Mouse (Mus musculus) embryonic facial prominence, embryonic 14.5 days (tissue): ENCODE results near the gene Lrrtm3. TPM values are rescaled to one million over a fixed set of nuclear protein-coding genes. Genes with fewer than 3 reads are reported as not detected.

Source experiments
- ATAC-seq: fragments of 200-750 bp; cut with Nextera tagmentation; 2 replicates; pipeline ENCODE4 v1.8.0; 2017; ENCODE audit warnings: low read depth, moderate number of reproducible peaks, moderate TSS enrichment
- DNase-seq: peaks from one replicate; pipeline ENCODE4 v3.0.0-alpha.2; 2015; ENCODE audit warnings: low spot score
- H3K27ac ChIP-seq: fragments of 300-500 bp; sonication (generic); replicated peaks from 2 replicates; pipeline ENCODE4 v1.5.1; 2014; ENCODE audit warnings: low read depth, mild to moderate bottlenecking, low read length, moderate library complexity
- H3K27me3 ChIP-seq: fragments of 300-500 bp; sonication (generic); replicated peaks from 2 replicates; pipeline ENCODE4 v1.6.1; 2014; ENCODE audit warnings: low read length; ENCODE audit not compliant: control insufficient read depth, insufficient read depth
- H3K36me3 ChIP-seq: fragments of 300-500 bp; sonication (generic); 2 replicates; pipeline ENCODE4 v1.6.1; 2014; ENCODE audit warnings: low read length, mixed read lengths; ENCODE audit not compliant: control insufficient read depth, insufficient read depth
- H3K4me1 ChIP-seq: fragments of 300-500 bp; sonication (generic); 2 replicates; pipeline ENCODE4 v1.6.1; 2014; ENCODE audit warnings: antibody characterized with exemption, low read length; ENCODE audit not compliant: control insufficient read depth, insufficient read depth
- H3K4me2 ChIP-seq: fragments of 300-500 bp; sonication (generic); 2 replicates; pipeline ENCODE4 v1.6.1; 2014; ENCODE audit warnings: low read depth, mild to moderate bottlenecking, low read length, moderate library complexity, mixed read lengths
- H3K4me3 ChIP-seq: fragments of 300-500 bp; sonication (generic); 2 replicates; pipeline ENCODE4 v1.5.1; 2014; ENCODE audit warnings: low read depth, mild to moderate bottlenecking, low read length
- H3K9ac ChIP-seq: fragments of 300-500 bp; sonication (generic); 2 replicates; pipeline ENCODE4 v1.6.1; 2014; ENCODE audit warnings: low read depth, mild to moderate bottlenecking, low read length, moderate library complexity, mixed read lengths
- H3K9me3 ChIP-seq: fragments of 300-500 bp; sonication (generic); 2 replicates; pipeline ENCODE4 v1.6.1; 2016; ENCODE audit warnings: low read length; ENCODE audit not compliant: control insufficient read depth
- WGBS: fragments of 180-500 bp; shearing (Covaris S2); extraction: QIAGEN DNeasy Blood & Tissue Kit; methylation state at CpG from one replicate; pipeline ENCODE4 v1.1.7; 2014; 5-methylcytosine and 5-hydroxymethylcytosine counted together
- polyA plus RNA-seq: library from polyadenylated mRNA; unstranded; fragments of >200 nt; fragmentation: Nextera tagmentation; extraction: Ambion mirVana; gene quantifications from 2 replicates; pipeline ENCODE4 v1.2.1, GENCODE M21; 2014

The Lrrtm3 gene
- polyA plus RNA-seq, 1 experiment from 2014 or later, result 3.2 TPM

- Histone ChIP-seq H3K9me3 (no peaks in the 10 kb centered on the region), H3K36me3 (no peaks in the 10 kb centered on the region), H3K27ac (no peak overlapping the region), H3K4me2 (0 out of 2 replicates have a peak overlapping the region, but pooled peaks have one; percentile 3), H3K4me1 (0 out of 2 replicates have a peak, but pooled peaks cover 5% of the 10 kb centered on the region), H3K27me3 (no peaks in the 10 kb centered on the region), H3K9ac (no peak overlapping the region), H3K4me3 (no peak overlapping the region)
- WGBS, result 39% methylated on average over 5 of the region's 5 CpGs
- ATAC-seq (0 out of 2 replicates have a peak, but pooled peaks have one; percentile 57), DNase-seq (peak; percentile 68)
Measured at GRCm38 (mm10) chr10:64075944-64076343, 14.1 kb downstream of the Lrrtm3 start.

GRCm38 (mm10) chr10:64063704-64064103, 26.4 kb downstream of the Lrrtm3 start:
- Histone ChIP-seq H3K27me3 (no peaks in the 10 kb centered on the region), H3K27ac (no peak overlapping the region), H3K9ac (no peak overlapping the region), H3K9me3 (no peaks in the 10 kb centered on the region), H3K4me3 (no peak overlapping the region), H3K4me1 (no peaks in the 10 kb centered on the region), H3K4me2 (no peak overlapping the region), H3K36me3 (no peaks in the 10 kb centered on the region)
- WGBS, result 80% methylated on average over 9 of the region's 9 CpGs
- no peak for DNase-seq
- no peak for ATAC-seq

- H3K27ac ChIP-seq, result no peak overlapping the region
- H3K4me2 ChIP-seq, result no peak overlapping the region
- no peak overlapping the region for H3K9ac ChIP-seq
- no peak overlapping the region for H3K4me3 ChIP-seq
- no peak for ATAC-seq
- WGBS, result 82% methylated on average over 6 of the region's 6 CpGs
- no peak for DNase-seq
- H3K4me1 ChIP-seq, result no peaks in the 10 kb centered on the region
- H3K9me3 ChIP-seq, result no peaks in the 10 kb centered on the region
- H3K27me3 ChIP-seq, result no peaks in the 10 kb centered on the region
- H3K36me3 ChIP-seq, result no peaks in the 10 kb centered on the region
Measured at GRCm38 (mm10) chr10:64049946-64050345, 40.1 kb downstream of the Lrrtm3 start.

GRCm38 (mm10) chr10:64049151-64049550, 40.9 kb downstream of the Lrrtm3 start:
- no peak overlapping the region for H3K4me3 ChIP-seq
- no peaks in the 10 kb centered on the region for H3K36me3 ChIP-seq
- H3K9ac ChIP-seq, result no peak overlapping the region
- no peak overlapping the region for H3K27ac ChIP-seq
- no peaks in the 10 kb centered on the region for H3K9me3 ChIP-seq
- WGBS, result 61% methylated on average over 6 of the region's 6 CpGs
- no peak overlapping the region for H3K4me2 ChIP-seq
- no peaks in the 10 kb centered on the region for H3K4me1 ChIP-seq
- no peaks in the 10 kb centered on the region for H3K27me3 ChIP-seq
- DNase-seq (no peak), ATAC-seq (no peak)

- ATAC-seq, result no peak
- Histone ChIP-seq H3K4me1 (peaks cover 2% of the 10 kb centered on the region; the same call in 1 of the 2 replicates), H3K4me2 (no peak overlapping the region), H3K36me3 (no peaks in the 10 kb centered on the region), H3K9ac (no peak overlapping the region), H3K4me3 (no peak overlapping the region), H3K27me3 (no peaks in the 10 kb centered on the region), H3K27ac (no peak overlapping the region), H3K9me3 (no peaks in the 10 kb centered on the region)
- no peak for DNase-seq
- 79% methylated on average over 11 of the region's 11 CpGs for WGBS
Measured at GRCm38 (mm10) chr10:64041892-64042291, 48.2 kb downstream of the Lrrtm3 start.

GRCm38 (mm10) chr10:64041218-64041617, 48.9 kb downstream of the Lrrtm3 start:
- Histone ChIP-seq H3K9me3 (no peaks in the 10 kb centered on the region), H3K27ac (no peak overlapping the region), H3K4me1 (peaks cover 2% of the 10 kb centered on the region; the same call in 1 of the 2 replicates), H3K9ac (no peak overlapping the region), H3K4me3 (no peak overlapping the region), H3K36me3 (no peaks in the 10 kb centered on the region), H3K4me2 (no peak overlapping the region), H3K27me3 (no peaks in the 10 kb centered on the region)
- WGBS, result 76% methylated on average over 7 of the region's 7 CpGs
- ATAC-seq, result no peak
- DNase-seq, result peak; percentile 35

GRCm38 (mm10) chr10:64039760-64040535, 50.1 kb downstream of the Lrrtm3 start:
- 0 out of 2 replicates have a peak, but pooled peaks have one; percentile 50 for ATAC-seq
- peaks cover 2% of the 10 kb centered on the region; the same call in 1 of the 2 replicates for H3K4me1 ChIP-seq
- H3K4me2 ChIP-seq, result peak overlapping the region; percentile 10; the same call in 1 of the 2 replicates
- H3K9me3 ChIP-seq, result no peaks in the 10 kb centered on the region
- 60% methylated on average over 17 of the region's 17 CpGs for WGBS
- DNase-seq, result peak; percentile 75
- no peaks in the 10 kb centered on the region for H3K36me3 ChIP-seq
- no peak overlapping the region for H3K4me3 ChIP-seq
- no peak overlapping the region for H3K9ac ChIP-seq
- no peak overlapping the region for H3K27ac ChIP-seq
- no peaks in the 10 kb centered on the region for H3K27me3 ChIP-seq

GRCm38 (mm10) chr10:64030901-64031300, 59.2 kb downstream of the Lrrtm3 start:
- DNase-seq (no peak), ATAC-seq (no peak)
- H3K27me3 ChIP-seq, result no peaks in the 10 kb centered on the region
- no peak overlapping the region for H3K4me3 ChIP-seq
- H3K9ac ChIP-seq, result no peak overlapping the region
- H3K4me2 ChIP-seq, result no peak overlapping the region
- H3K9me3 ChIP-seq, result no peaks in the 10 kb centered on the region
- no peak overlapping the region for H3K27ac ChIP-seq
- no peaks in the 10 kb centered on the region for H3K4me1 ChIP-seq
- H3K36me3 ChIP-seq, result no peaks in the 10 kb centered on the region

- Histone ChIP-seq H3K27ac (no peak overlapping the region), H3K4me3 (no peak overlapping the region), H3K4me2 (no peak overlapping the region), H3K27me3 (no peaks in the 10 kb centered on the region), H3K4me1 (no peaks in the 10 kb centered on the region), H3K36me3 (no peaks in the 10 kb centered on the region), H3K9me3 (no peaks in the 10 kb centered on the region), H3K9ac (no peak overlapping the region)
- ATAC-seq (no peak), DNase-seq (peak; percentile 22)
- WGBS, result 62% methylated on average over 6 of the region's 6 CpGs
Measured at GRCm38 (mm10) chr10:64023340-64023739, 66.7 kb downstream of the Lrrtm3 start.
